Mouse (Mus musculus) neutrophil, adult 83 days (primary cell): Measurements from ENCODE around the gene Pi4kb. TPM values are rescaled to one million over a fixed set of nuclear protein-coding genes. Genes with fewer than 3 reads are reported as not detected.

ENCODE experiments used
- total RNA-seq, 2 experiments: library from RNA; stranded (reverse); gene quantifications; one replicate each; pipeline ENCODE4 v1.2.4; 2023

Gene Pi4kb
- total RNA-seq, result 10 to 100 TPM; 29.4 to 40.4 TPM

GRCm38 (mm10) chr3:94974528-94975422 is at the start of gene Pi4kb:
Pi4kb (plus strand) TSS chr3:94974731.

DNA sequence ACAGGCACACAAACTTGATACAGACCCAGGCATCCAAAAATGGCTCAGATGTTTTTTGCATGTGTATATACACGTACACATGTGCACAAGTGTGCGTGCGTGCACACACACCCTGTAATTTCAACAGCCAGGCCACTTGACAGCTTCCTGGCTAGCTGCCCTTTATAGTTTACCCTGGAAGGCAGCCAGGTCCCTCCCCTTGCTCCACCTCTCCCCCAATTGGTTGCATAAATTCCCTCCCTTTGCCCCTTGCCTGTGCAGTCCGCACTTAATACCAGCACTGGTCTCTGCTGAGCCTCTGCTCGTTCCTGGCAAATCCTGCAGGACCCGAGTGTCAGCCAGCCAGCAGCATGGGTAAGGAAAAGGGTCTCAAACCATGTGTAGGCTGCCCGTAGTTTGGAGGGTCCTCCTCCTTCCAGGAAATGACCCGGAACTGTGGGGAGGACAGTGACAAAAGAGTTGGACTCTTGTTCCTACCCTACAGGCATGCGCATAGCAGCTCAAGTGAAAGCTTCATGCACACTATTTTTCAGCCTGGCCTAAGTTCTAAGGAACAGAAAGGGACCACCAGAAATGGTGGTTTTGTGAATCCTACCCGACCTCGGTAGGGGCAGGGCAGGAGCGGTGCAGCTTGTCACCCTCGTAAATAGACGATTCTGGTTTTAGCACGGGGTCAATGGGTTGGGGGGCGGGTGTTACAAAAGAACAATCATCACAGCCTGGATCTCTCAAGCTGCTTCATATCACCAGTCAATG is 41.5 kb upstream of the Pi4kb start, which contains the start of gene Selenbp1:
Gene Selenbp1 (plus strand): TSS at position 248 of the 756 bp plus-strand sequence.

DNA sequence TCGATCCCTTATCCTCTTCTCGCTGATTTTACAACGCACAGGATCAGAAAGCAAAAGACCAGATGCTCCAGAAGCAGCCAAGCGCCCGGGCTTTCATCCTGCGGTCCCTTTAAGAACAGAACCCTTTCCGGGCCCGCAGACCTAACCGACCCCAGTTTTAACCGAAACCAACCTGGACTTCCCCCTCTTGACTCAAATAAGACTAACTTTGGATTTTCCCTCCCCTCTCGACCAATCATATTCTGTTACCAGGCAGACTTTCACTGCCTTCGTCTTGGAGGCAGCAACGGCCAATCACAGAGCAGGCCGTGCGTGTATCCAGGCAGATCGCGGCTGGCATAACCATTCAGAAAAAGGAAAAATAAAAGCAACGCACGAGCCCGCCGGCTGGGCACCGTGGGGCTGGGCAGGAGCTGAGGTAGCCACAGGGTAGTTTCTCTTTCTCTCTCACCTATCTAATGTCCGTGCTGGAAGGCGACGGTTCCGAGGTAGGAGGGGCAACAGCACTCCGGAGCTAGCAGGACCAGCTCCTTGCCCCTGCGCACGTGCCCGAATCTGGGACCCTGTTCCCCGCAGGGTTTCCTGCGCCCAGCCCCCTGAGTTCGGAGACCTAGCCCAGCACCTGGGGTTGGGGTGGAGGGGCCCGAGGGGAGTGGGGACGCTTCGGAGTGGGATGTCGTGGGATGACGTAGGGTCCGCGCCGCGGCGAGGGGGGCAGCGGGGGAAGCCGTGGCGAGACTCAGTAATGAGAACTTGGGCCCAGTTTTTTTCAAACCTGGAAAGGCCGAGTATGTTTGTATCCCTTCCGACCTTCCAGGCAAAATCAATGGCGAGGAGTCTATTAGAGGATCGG is 20.5 kb upstream of the Pi4kb start, which contains the start of gene Rfx5:
Gene Rfx5 (plus strand): TSS at position 312 of the 853 bp plus-strand sequence.

DNA sequence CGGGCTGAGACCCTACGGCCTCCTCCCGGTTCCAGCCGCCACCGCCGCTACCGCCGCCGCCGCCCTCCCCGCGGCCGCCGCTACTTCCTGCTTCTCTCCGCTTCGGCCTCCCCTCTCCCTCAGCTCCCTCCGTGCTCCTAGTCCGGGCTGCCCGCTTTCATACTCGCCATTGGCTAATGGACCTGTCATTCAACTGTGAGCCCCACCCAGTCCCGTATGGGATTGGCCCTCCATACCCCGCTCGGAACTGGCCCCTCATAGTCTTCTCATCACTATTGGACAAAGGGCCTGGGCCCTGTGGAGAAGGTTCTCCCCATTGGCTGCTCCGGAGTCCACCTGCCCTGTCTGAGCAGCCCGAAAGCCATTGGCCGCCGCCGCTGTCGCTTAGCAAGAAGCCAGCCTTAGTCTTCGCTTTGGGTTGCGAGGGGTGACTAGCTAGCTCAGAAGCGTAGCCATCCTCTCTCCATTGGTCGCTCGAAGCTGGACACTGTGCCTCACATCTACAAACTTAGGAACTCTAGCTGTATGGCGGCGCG is 40.9 kb downstream of the Pi4kb start, which contains the start of gene Zfp687:
Gene Zfp687 (minus strand): TSS at position 112 of the 536 bp plus-strand sequence.

GRCm38 (mm10) chr3:95042166-95042837 is 67.8 kb downstream of the Pi4kb start, which contains the start of gene Psmd4:
Psmd4 (minus strand) TSS chr3:95042614.

Other genes starting within 250 kb of the Pi4kb start
- gene Cgn, start 188.2 kb upstream of the Pi4kb start, total RNA-seq, result 1 to 10 TPM; 2.2 to 2.4 TPM
- gene Pogz, start 137.2 kb upstream of the Pi4kb start, total RNA-seq, result 10 to 100 TPM; 28.3 to 29.5 TPM
- 100 to 1,000 TPM; 195 to 207 TPM for gene Psmb4, start 87.8 kb upstream of the Pi4kb start, total RNA-seq
- gene Selenbp1, start 41.7 kb upstream of the Pi4kb start, total RNA-seq, result 10 to 100 TPM; 22.3 to 30.2 TPM
- gene Rfx5, start 20.7 kb upstream of the Pi4kb start, total RNA-seq, result 10 to 100 TPM; 13.9 to 16.8 TPM
- gene Zfp687, start 40.7 kb downstream of the Pi4kb start, total RNA-seq, result 10 to 100 TPM; 44.6 to 57.4 TPM
- 10 to 100 TPM; 92.0 to 99.5 TPM for gene Psmd4, start 67.9 kb downstream of the Pi4kb start, total RNA-seq
- 10 to 100 TPM; 20.7 to 26.5 TPM for gene Pip5k1a, start 132.2 kb downstream of the Pi4kb start, total RNA-seq
- 10 to 100 TPM; 31.0 to 35.0 TPM for gene Vps72, start 136.3 kb downstream of the Pi4kb start, total RNA-seq
- gene Tmod4, start 149.7 kb downstream of the Pi4kb start, total RNA-seq, result 1 to 10 TPM in 1 of 2 experiments, under 1 TPM in 1; 0.99 to 1.6 TPM
- 10 to 100 TPM; 42.7 to 50.8 TPM for gene Scnm1, start 159.3 kb downstream of the Pi4kb start, total RNA-seq
- 1 to 10 TPM; 2.6 to 3.2 TPM for gene Lysmd1, start 159.4 kb downstream of the Pi4kb start, total RNA-seq
- gene Tnfaip8l2, start 167.6 kb downstream of the Pi4kb start, total RNA-seq, result 10 to 100 TPM; 78.5 to 90.9 TPM
- 1 to 10 TPM in 1 of 2 experiments, under 1 TPM in 1; 0.79 to 1.2 TPM for gene Sema6c, start 185.7 kb downstream of the Pi4kb start, total RNA-seq
- 10 to 100 TPM; 38.9 to 47.6 TPM for gene Gabpb2, start 243.2 kb downstream of the Pi4kb start, total RNA-seq